Mouse (Mus musculus): Measurements from ENCODE around the gene Bcl11b. TPM values are rescaled to one million over a fixed set of nuclear protein-coding genes. Genes with fewer than 3 reads are reported as not detected.

Gene Bcl11b
- total and polyA plus RNA-seq, 2 experiments from 2014 or later: 18.9 to 56.8 TPM

GRCm38 (mm10) chr12:107868291-107868690 is 135.1 kb downstream of the Bcl11b start:
- DNase-seq (ENCODE audit: low spot score): no peak
- Histone ChIP-seq H3K27ac (ENCODE audit: low read depth, low read length) (no peak overlapping the region), H3K4me1 (ENCODE audit: insufficient read depth, low read length) (no peaks in the 10 kb centered on the region), H3K27me3 (ENCODE audit: insufficient read depth, low read length) (no peaks in the 10 kb centered on the region), H3K4me3 (ENCODE audit: low read depth, low read length) (no peak overlapping the region), H3K9ac (replicated peaks; ENCODE audit: low read length, poor library complexity, severe bottlenecking) (no peak overlapping the region), H3K36me3 (ENCODE audit: insufficient read depth, low read length) (no peaks in the 10 kb centered on the region), H3K9me3 (ENCODE audit: low read length) (no peaks in the 10 kb centered on the region), H3K4me2 (ENCODE audit: low read depth, low read length, poor library complexity, severe bottlenecking) (no peak overlapping the region)
- ATAC-seq (ENCODE audit: low FRiP score): no peak
- no peak for TF ChIP-seq CTCF (IDR thresholded peaks at IDR 0.05)
- 94% methylated on average over 2 of the region's 2 CpGs for WGBS

Other genes starting within 250 kb of the Bcl11b start
- gene Setd3, start 175.7 kb upstream of the Bcl11b start, total RNA-seq (2014; rRNA removed): 74.6 and 95.5 TPM in 2 replicates
- gene Setd3, start 175.7 kb upstream of the Bcl11b start, polyA plus RNA-seq (2015; fragmentation: Nextera tagmentation; extraction: Ambion mirVana): 88.1 and 91.2 TPM in 2 replicates
- 12.1 and 27.6 TPM in 2 replicates for gene Ccnk, start 176.0 kb upstream of the Bcl11b start, total RNA-seq (2014; rRNA removed)
- 2.1 and 2.2 TPM in 2 replicates for gene Ccnk, start 176.0 kb upstream of the Bcl11b start, polyA plus RNA-seq (2015; fragmentation: Nextera tagmentation; extraction: Ambion mirVana)